Mouse (Mus musculus): ENCODE measurements around the gene Ccr9.

DNA sequence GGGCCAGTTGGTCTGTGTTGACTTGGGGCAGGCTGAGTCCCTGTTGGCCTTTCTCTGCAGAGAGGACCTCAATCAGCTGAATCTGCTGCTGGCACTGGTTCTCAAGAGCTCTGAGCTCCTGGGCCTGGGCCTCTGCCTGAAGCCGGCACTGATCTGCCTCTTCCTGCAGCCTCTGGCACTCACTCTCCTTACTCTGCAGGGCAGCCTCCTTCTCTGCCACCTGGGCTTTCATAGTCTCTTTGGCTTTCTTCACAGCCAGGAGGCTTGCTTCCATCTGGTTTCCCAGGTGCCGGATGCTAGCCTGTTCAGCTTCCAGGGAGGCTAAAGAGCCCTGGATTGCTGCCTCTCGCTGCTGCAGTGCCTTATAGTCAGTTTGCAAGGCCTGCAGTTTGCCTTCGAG is 150.7 kb downstream of the Ccr9 start:
- TF ChIP-seq CTCF (IDR thresholded peaks at IDR 0.05; ENCODE audit: low read depth, low read length) (no peak), POLR2A (IDR thresholded peaks at IDR 0.05; ENCODE audit: insufficient read depth, low read length) (no peak), EP300 (IDR thresholded peaks at IDR 0.05; ENCODE audit: insufficient read depth, low read depth, low read length) (no peak)

Measured in ES-Bruce4 (cell line).